Mouse (Mus musculus): ENCODE results near the gene Gm21788.
"Not testable (repeated sequence)": the region's sequence is repeated elsewhere in the genome, so short reads cannot be mapped to it uniquely, and the experiment has no call there.

Gene Gm21788

GRCm38 (mm10) chrY:7404710-7405109 lies at the start of gene Gm21788:
Gene Gm21788, plus strand, starts transcription at chrY:7405010.
- not testable (repeated sequence) for DNase-seq (ENCODE audit: low spot score)

All from lung, postnatal 25 days (tissue).